11 mouse cellular contexts compared by ENCODE assay signal in genomic region chr9:112123421-112123828, GRCm38 (mm10).
DNase-seq lines count a peak whose midpoint lies in the region; ATAC-seq lines count a peak whose summit lies in the region.
"Had no signal": no experiment of that assay in that cellular context is flagged by ENCODE, and none has a peak within 500 bp of the region (broad histone marks: within the 10 kb centered on the region; RNA-seq: fewer than 3 reads in every experiment).

No protein-coding gene starts in this region.

- H3K27ac ChIP-seq in embryonic facial prominence, embryonic 14.5 days (replicated peaks; ENCODE audit: low read depth, low read length): no peak overlapping the region
- H3K27ac ChIP-seq in embryonic facial prominence, embryonic 10.5 days (replicated peaks): no peak overlapping the region
- H3K27ac ChIP-seq in midbrain, embryonic 11.5 days (ENCODE audit: low read depth, low read length): no peak overlapping the region
- H3K27ac ChIP-seq in midbrain, embryonic 10.5 days (replicated peaks): no peak overlapping the region
- peak overlapping the region; percentile 60 for H3K27ac ChIP-seq in midbrain, embryonic 13.5 days

- H3K4me1 ChIP-seq in embryonic facial prominence, embryonic 14.5 days (ENCODE audit: control insufficient read depth, insufficient read depth, low read length): peaks cover 6% of the 10 kb centered on the region
- H3K4me1 ChIP-seq in embryonic facial prominence, embryonic 10.5 days: peaks cover 21% of the 10 kb centered on the region
- peaks cover 8% of the 10 kb centered on the region; the same call in 1 of the 2 replicates for H3K4me1 ChIP-seq in midbrain, embryonic 11.5 days (ENCODE audit: control insufficient read depth, insufficient read depth, low read length)
- H3K4me1 ChIP-seq in midbrain, embryonic 10.5 days: peaks cover 24% of the 10 kb centered on the region
- peaks cover 34% of the 10 kb centered on the region for H3K4me1 ChIP-seq in midbrain, embryonic 13.5 days (replicated peaks)

- intact Hi-C loops in gastrocnemius, postnatal 36 days (cut with DNase I): no loop called here

- H3K4me3 ChIP-seq in embryonic facial prominence, embryonic 14.5 days (ENCODE audit: low read depth, low read length): no peak overlapping the region
- no peak overlapping the region for H3K4me3 ChIP-seq in embryonic facial prominence, embryonic 10.5 days
- H3K4me3 ChIP-seq in midbrain, embryonic 11.5 days (ENCODE audit: low read depth, low read length): no peak overlapping the region
- no peak overlapping the region for H3K4me3 ChIP-seq in midbrain, embryonic 10.5 days
- H3K4me3 ChIP-seq in midbrain, embryonic 13.5 days (replicated peaks): no peak overlapping the region

- peak; percentile 70 for DNase-seq in embryonic facial prominence, embryonic 14.5 days (ENCODE audit: low spot score)
- no peak for DNase-seq in embryonic facial prominence, embryonic 10.5 days (ENCODE audit: low spot score)
- DNase-seq in midbrain, embryonic 11.5 days (ENCODE audit: low spot score, missing footprints): no peak
- no peak for DNase-seq in midbrain, embryonic 10.5 days (ENCODE audit: low spot score)
- DNase-seq in gastrocnemius, postnatal 36 days: no peak
- no peak for DNase-seq in lung, postnatal 25 days (ENCODE audit: low spot score)
- no peak for DNase-seq in urinary bladder, postnatal 25 days (ENCODE audit: low spot score)
- DNase-seq: kidney, postnatal 4 days; thymus, adult 18-20 months had no signal

- peak; percentile 45; the same call in 1 of the 2 replicates for ATAC-seq in embryonic facial prominence, embryonic 14.5 days (ENCODE audit: low read depth)
- peak; percentile 23; the same call in 1 of the 2 replicates for ATAC-seq in midbrain, embryonic 11.5 days (ENCODE audit: low FRiP score)
- ATAC-seq in midbrain, embryonic 13.5 days: peak; percentile 57; the same call in 1 of the 2 replicates
- ATAC-seq: activated CD4-positive, CD25-positive, alpha-beta regulatory T cell, adult 4 months had no signal

- 52% methylated on average over 6 of the region's 6 CpGs for WGBS in embryonic facial prominence, embryonic 14.5 days
- 72% methylated on average over 6 of the region's 6 CpGs for WGBS in embryonic facial prominence, embryonic 10.5 days
- WGBS in midbrain, embryonic 11.5 days: 51% methylated on average over 6 of the region's 6 CpGs
- WGBS in midbrain, embryonic 10.5 days: 67% methylated on average over 6 of the region's 6 CpGs
- WGBS in midbrain, embryonic 13.5 days: 31% methylated on average over 6 of the region's 6 CpGs

- H3K36me3 ChIP-seq in embryonic facial prominence, embryonic 14.5 days (ENCODE audit: control insufficient read depth, insufficient read depth, low read length): no peaks in the 10 kb centered on the region
- H3K36me3 ChIP-seq in embryonic facial prominence, embryonic 10.5 days (replicated peaks): no peaks in the 10 kb centered on the region
- no peaks in the 10 kb centered on the region for H3K36me3 ChIP-seq in midbrain, embryonic 11.5 days (ENCODE audit: control insufficient read depth, insufficient read depth, low read length)
- no peaks in the 10 kb centered on the region for H3K36me3 ChIP-seq in midbrain, embryonic 10.5 days
- 0 out of 2 replicates have a peak, but pooled peaks cover 9% of the 10 kb centered on the region for H3K36me3 ChIP-seq in midbrain, embryonic 13.5 days

- no peak overlapping the region for H3K9ac ChIP-seq in embryonic facial prominence, embryonic 14.5 days (ENCODE audit: low read depth, low read length)
- H3K9ac ChIP-seq in midbrain, embryonic 11.5 days (ENCODE audit: low read length): no peak overlapping the region
- H3K9ac ChIP-seq in midbrain, embryonic 13.5 days (replicated peaks): no peak overlapping the region

- H3K27me3 ChIP-seq in embryonic facial prominence, embryonic 14.5 days (replicated peaks; ENCODE audit: control insufficient read depth, insufficient read depth, low read length): no peaks in the 10 kb centered on the region
- H3K27me3 ChIP-seq in embryonic facial prominence, embryonic 10.5 days (replicated peaks; ENCODE audit: low read depth, poor library complexity, severe bottlenecking): peaks cover 26% of the 10 kb centered on the region
- no peaks in the 10 kb centered on the region for H3K27me3 ChIP-seq in midbrain, embryonic 11.5 days (ENCODE audit: control insufficient read depth, insufficient read depth, low read length)
- H3K27me3 ChIP-seq in midbrain, embryonic 10.5 days (ENCODE audit: low read depth, poor library complexity, severe bottlenecking): peaks cover 25% of the 10 kb centered on the region
- H3K27me3 ChIP-seq in midbrain, embryonic 13.5 days: peaks cover 6% of the 10 kb centered on the region

- no peaks in the 10 kb centered on the region for H3K9me3 ChIP-seq in embryonic facial prominence, embryonic 14.5 days (ENCODE audit: control insufficient read depth, low read length)
- H3K9me3 ChIP-seq in embryonic facial prominence, embryonic 10.5 days: no peaks in the 10 kb centered on the region
- no peaks in the 10 kb centered on the region for H3K9me3 ChIP-seq in midbrain, embryonic 11.5 days (ENCODE audit: control insufficient read depth, low read length)
- no peaks in the 10 kb centered on the region for H3K9me3 ChIP-seq in midbrain, embryonic 10.5 days (replicated peaks)
- H3K9me3 ChIP-seq in midbrain, embryonic 13.5 days: no peaks in the 10 kb centered on the region

- no peak overlapping the region; the same call in 1 of the 2 replicates for H3K4me2 ChIP-seq in embryonic facial prominence, embryonic 14.5 days (ENCODE audit: low read depth, low read length)
- no peak overlapping the region for H3K4me2 ChIP-seq in midbrain, embryonic 11.5 days
- no peak overlapping the region for H3K4me2 ChIP-seq in midbrain, embryonic 13.5 days (replicated peaks)
